Mouse (Mus musculus) thymus, postnatal 0 days (tissue): ENCODE results near the gene Rnf19b. TPM values are rescaled to one million over a fixed set of nuclear protein-coding genes. Genes with fewer than 3 reads are reported as not detected.

ENCODE experiments used
- DNase-seq: peaks from one replicate; pipeline ENCODE4 v3.0.0-alpha.2; 2015; ENCODE audit warnings: low spot score
- polyA plus RNA-seq: library from polyadenylated mRNA; unstranded; fragments of >200 nt; fragmentation: Nextera tagmentation; extraction: Ambion mirVana; gene quantifications from 2 replicates; pipeline ENCODE4 v1.2.1, GENCODE M21; 2015

Gene Rnf19b
- polyA plus RNA-seq, 1 experiment from 2014 or later: 11.0 TPM

- no peak for DNase-seq
Measured at GRCm38 (mm10) chr4:129068848-129069247, 10.8 kb downstream of the Rnf19b start.

GRCm38 (mm10) chr4:129079126-129079525, 21.1 kb downstream of the Rnf19b start:
- no peak for DNase-seq

GRCm38 (mm10) chr4:129081041-129081440, 23.0 kb downstream of the Rnf19b start:
- no peak for DNase-seq

GRCm38 (mm10) chr4:129081512-129081911, 23.4 kb downstream of the Rnf19b start:
- no peak for DNase-seq

- no peak for DNase-seq
Measured at GRCm38 (mm10) chr4:129081939-129082338, 23.9 kb downstream of the Rnf19b start.

- peak; percentile 64 for DNase-seq
Measured at GRCm38 (mm10) chr4:129082379-129083115, 24.5 kb downstream of the Rnf19b start.

GRCm38 (mm10) chr4:129084896-129085295, 26.8 kb downstream of the Rnf19b start:
- DNase-seq: no peak

- DNase-seq: peak; percentile 76
Measured at GRCm38 (mm10) chr4:129086078-129086477, 28.0 kb downstream of the Rnf19b start.

GRCm38 (mm10) chr4:129087850-129088249, 29.8 kb downstream of the Rnf19b start:
- no peak for DNase-seq

- DNase-seq: no peak
Measured at GRCm38 (mm10) chr4:129095276-129095675, 37.2 kb downstream of the Rnf19b start.

GRCm38 (mm10) chr4:129097006-129097405, 38.9 kb downstream of the Rnf19b start:
- no peak for DNase-seq

- no peak for DNase-seq
Measured at GRCm38 (mm10) chr4:129102133-129102829, 44.2 kb downstream of the Rnf19b start.

GRCm38 (mm10) chr4:129105356-129105755, 47.3 kb downstream of the Rnf19b start, which contains the start of gene Tmem54:
Gene Tmem54, plus strand, starts transcription at chr4:129105548.
- no peak for DNase-seq

GRCm38 (mm10) chr4:129106073-129106472, 48.0 kb downstream of the Rnf19b start:
- DNase-seq: no peak

- no peak for DNase-seq
Measured at GRCm38 (mm10) chr4:129107348-129107899, 49.4 kb downstream of the Rnf19b start.

GRCm38 (mm10) chr4:129108624-129109023, 50.6 kb downstream of the Rnf19b start:
- no peak for DNase-seq

GRCm38 (mm10) chr4:129110804-129111203, 52.7 kb downstream of the Rnf19b start:
- DNase-seq: no peak

GRCm38 (mm10) chr4:129111350-129111749, 53.3 kb downstream of the Rnf19b start:
- no peak for DNase-seq

- no peak for DNase-seq
Measured at GRCm38 (mm10) chr4:129112231-129112630, 54.2 kb downstream of the Rnf19b start.

- DNase-seq: peak; percentile 75
Measured at GRCm38 (mm10) chr4:129113083-129113988, 55.3 kb downstream of the Rnf19b start.

- DNase-seq: no peak
Measured at GRCm38 (mm10) chr4:129116703-129117102, 58.6 kb downstream of the Rnf19b start.
